Mouse (Mus musculus): ENCODE results near the gene Mbtps1.

GRCm38 (mm10) chr8:119552967-119553366, 5.6 kb downstream of the Mbtps1 start:
- TF ChIP-seq CTCF (IDR thresholded peaks at IDR 0.05; ENCODE audit: low read depth, low read length) (no peak), GATA1 (IDR thresholded peaks at IDR 0.05; ENCODE audit: borderline replicate concordance, low read length) (no peak), POLR2AphosphoS5 (IDR thresholded peaks at IDR 0.05; ENCODE audit: insufficient replicate concordance, low read depth, low read length) (no peak), TAL1 (conservative IDR thresholded peaks at IDR 0.05; ENCODE audit: low read depth, low read length) (no peak)
